ENCODE assay signal across 8 mouse cellular contexts in the genomic region with DNA sequence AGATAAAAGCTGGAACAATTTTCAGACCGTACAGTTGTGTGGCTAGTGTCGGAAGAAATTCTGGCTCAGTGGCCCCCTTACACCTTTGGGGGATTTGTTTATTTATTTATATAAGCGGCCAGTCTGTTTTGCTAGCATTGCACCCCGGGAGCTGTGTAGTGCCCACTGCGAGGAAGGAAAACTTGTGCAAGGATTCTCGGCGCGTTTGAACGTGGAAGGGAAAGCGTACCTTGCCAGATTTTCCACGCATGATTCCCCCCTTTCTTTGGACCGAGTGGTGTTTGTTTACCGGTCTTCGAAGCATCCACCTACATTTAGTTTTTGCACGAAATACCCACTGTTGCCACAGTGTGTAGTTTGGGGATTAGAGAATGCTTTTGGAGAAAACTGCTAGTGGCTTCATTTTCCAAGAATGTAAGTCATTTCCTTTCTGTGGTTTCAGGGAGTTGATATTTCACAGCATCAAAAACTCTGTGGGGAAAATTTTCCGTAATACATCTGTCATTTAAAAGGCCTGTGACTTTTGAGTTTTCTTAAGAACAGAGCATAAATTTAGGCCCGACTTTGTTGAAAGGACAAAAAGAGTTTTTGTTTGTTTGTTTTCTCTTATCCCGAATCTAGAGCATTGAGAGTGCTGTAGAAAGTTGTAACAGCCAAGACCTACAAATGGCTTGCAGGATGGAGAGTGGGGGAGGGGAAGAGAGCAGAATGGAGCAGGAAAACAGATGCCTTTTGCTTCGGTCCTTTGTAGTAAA. TPM values are rescaled to one million over a fixed set of nuclear protein-coding genes. Genes with fewer than 3 reads are reported as not detected.
DNase-seq lines count a peak whose midpoint lies in the region; ATAC-seq and TF ChIP-seq lines count a peak whose summit lies in the region.

No protein-coding gene starts in this region.

- intact Hi-C loops in gastrocnemius, adult 2 months (cut with DNase I) = loop anchor here (2.0 to 10.0 kb wide), 5 partner anchors 50 to 1258 kb away; a partner anchor contains a TSS

- TF ChIP-seq CTCF in gastrocnemius, adult 2 months (IDR thresholded peaks at IDR 0.05) = no peak
- no peak for TF ChIP-seq CTCF in brain, embryonic 14.5 days (IDR thresholded peaks at IDR 0.05; ENCODE audit: borderline replicate concordance, extremely low read depth, insufficient read depth, insufficient read length)

- H3K4me2 ChIP-seq in heart, embryonic 13.5 days = peak overlapping the region; percentile 90
- peak overlapping the region; percentile 63 for H3K4me2 ChIP-seq in limb, embryonic 12.5 days
- peak overlapping the region; percentile 77 for H3K4me2 ChIP-seq in neural tube, embryonic 13.5 days

- H3K4me1 ChIP-seq in heart, embryonic 13.5 days = peaks cover 55% of the 10 kb centered on the region
- H3K4me1 ChIP-seq in limb, embryonic 12.5 days (replicated peaks) = peaks cover 44% of the 10 kb centered on the region
- H3K4me1 ChIP-seq in neural tube, embryonic 13.5 days (replicated peaks) = peaks cover 56% of the 10 kb centered on the region

- no peak for DNase-seq in gastrocnemius, adult 2 months
- DNase-seq in gastrocnemius, adult 8-10 months (ENCODE audit: low spot score in 2 of 2) = no peak
- peak; percentile 67 for DNase-seq in brain, embryonic 14.5 days (ENCODE audit: low read depth)

- H3K27me3 ChIP-seq in heart, embryonic 13.5 days (replicated peaks) = no peaks in the 10 kb centered on the region
- no peaks in the 10 kb centered on the region for H3K27me3 ChIP-seq in limb, embryonic 12.5 days
- no peaks in the 10 kb centered on the region for H3K27me3 ChIP-seq in neural tube, embryonic 13.5 days

- H3K9ac ChIP-seq in heart, embryonic 13.5 days = peak overlapping the region; percentile 97
- peak overlapping the region; percentile 93 for H3K9ac ChIP-seq in limb, embryonic 12.5 days (replicated peaks)
- peak overlapping the region; percentile 78 for H3K9ac ChIP-seq in neural tube, embryonic 13.5 days

- WGBS in heart, embryonic 13.5 days = 3% methylated on average over 19 of the region's 19 CpGs
- 3% methylated on average over 19 of the region's 19 CpGs for WGBS in limb, embryonic 12.5 days
- 1% methylated on average over 19 of the region's 19 CpGs for WGBS in neural tube, embryonic 13.5 days

- peak overlapping the region; percentile 98 for H3K27ac ChIP-seq in gastrocnemius, adult 2 months
- peak overlapping the region; percentile 99 for H3K27ac ChIP-seq in heart, embryonic 13.5 days (replicated peaks)
- peak overlapping the region; percentile 100 for H3K27ac ChIP-seq in limb, embryonic 12.5 days
- peak overlapping the region; percentile 91 for H3K27ac ChIP-seq in neural tube, embryonic 13.5 days (replicated peaks)

- H3K36me3 ChIP-seq in heart, embryonic 13.5 days = no peaks in the 10 kb centered on the region
- H3K36me3 ChIP-seq in limb, embryonic 12.5 days = no peaks in the 10 kb centered on the region; the same call in 1 of the 2 replicates
- H3K36me3 ChIP-seq in neural tube, embryonic 13.5 days = no peaks in the 10 kb centered on the region

- ATAC-seq in heart, embryonic 13.5 days (ENCODE audit: extremely low read depth, insufficient number of reproducible peaks, low FRiP score, low TSS enrichment) = no peak
- no peak for ATAC-seq in limb, embryonic 12.5 days (ENCODE audit: insufficient number of reproducible peaks, insufficient read depth, low FRiP score, low TSS enrichment, low read depth)
- no peak for ATAC-seq in neural tube, embryonic 13.5 days (ENCODE audit: low read depth)
- no peak for ATAC-seq in monocyte, adult 5-6 weeks (replicated peaks; ENCODE audit: insufficient number of reproducible peaks, low FRiP score, low TSS enrichment, poor library complexity, severe bottlenecking)
- no peak for ATAC-seq in megakaryocyte-erythroid progenitor cell, adult 5-6 weeks (replicated peaks; ENCODE audit: low FRiP score, low TSS enrichment, poor library complexity, severe bottlenecking)

- no peaks in the 10 kb centered on the region for H3K9me3 ChIP-seq in heart, embryonic 13.5 days
- H3K9me3 ChIP-seq in limb, embryonic 12.5 days = no peaks in the 10 kb centered on the region
- no peaks in the 10 kb centered on the region for H3K9me3 ChIP-seq in neural tube, embryonic 13.5 days

- no peak for TF ChIP-seq POLR2A in brain, embryonic 14.5 days (IDR thresholded peaks at IDR 0.05; ENCODE audit: borderline replicate concordance, extremely low read depth, insufficient read depth, insufficient read length, poor library complexity, severe bottlenecking)

- H3K4me3 ChIP-seq in gastrocnemius, adult 2 months = peak overlapping the region; percentile 79
- peak overlapping the region; percentile 91 for H3K4me3 ChIP-seq in heart, embryonic 13.5 days
- peak overlapping the region; percentile 84 for H3K4me3 ChIP-seq in limb, embryonic 12.5 days (replicated peaks)
- peak overlapping the region; percentile 61 for H3K4me3 ChIP-seq in neural tube, embryonic 13.5 days

RNA-seq across cellular contexts. Expression of a gene that starts 1.2 kb away (rescaled TPM):
- total RNA-seq in gastrocnemius, adult 2 months (2021) = 10 to 100 TPM in 1 of 2 experiments, 1 to 10 TPM in 1; 9.8 to 14.2 TPM
- total RNA-seq in gastrocnemius, adult 8-10 months (2022) = 10 to 100 TPM in 2 of 4 experiments, 1 to 10 TPM in 2; 8.7 to 13.6 (median 11.3) TPM
- polyA plus RNA-seq in brain, embryonic 14.5 days (2012; rRNA removed) = 10.6 and 13.2 TPM in 2 replicates
- polyA plus RNA-seq in heart, embryonic 13.5 days (2015; fragmentation: Nextera tagmentation; extraction: Ambion mirVana) = 21.7 and 21.8 TPM in 2 replicates
- 75.1 and 75.2 TPM in 2 replicates for polyA plus RNA-seq in limb, embryonic 12.5 days (2016; fragmentation: Nextera tagmentation; extraction: Ambion mirVana)
- polyA plus RNA-seq in neural tube, embryonic 13.5 days (2015; fragmentation: Nextera tagmentation; extraction: Ambion mirVana) = 12.7 and 15.6 TPM in 2 replicates
- 1.8 to 6.5 TPM (median 5.8 TPM) in 3 replicates for total RNA-seq in monocyte, adult 5-6 weeks (2017)
- 3.0 and 3.6 TPM in 2 replicates for total RNA-seq in megakaryocyte-erythroid progenitor cell, adult 5-6 weeks (2014; fragmentation: Nextera tagmentation)
- 2.3 and 5.4 TPM in 2 replicates for total RNA-seq in megakaryocyte-erythroid progenitor cell, adult 5-6 weeks (2017)
